Mouse (Mus musculus) adrenal gland, adult 18-20 months (tissue): ENCODE measurements at regions not wholly inside any gene's neighbourhood (a gene's known extent, or its start where the extent isn't known, plus 50 kb on each side); places are given as distances from the start of the nearest gene placed in this dataset.

Experiments
- DNase-seq, 2 experiments: peaks; one replicate each; pipeline ENCODE4 v3.0.0; 2021 to 2022; ENCODE audit warnings: low spot score in 2 of 2

DNA sequence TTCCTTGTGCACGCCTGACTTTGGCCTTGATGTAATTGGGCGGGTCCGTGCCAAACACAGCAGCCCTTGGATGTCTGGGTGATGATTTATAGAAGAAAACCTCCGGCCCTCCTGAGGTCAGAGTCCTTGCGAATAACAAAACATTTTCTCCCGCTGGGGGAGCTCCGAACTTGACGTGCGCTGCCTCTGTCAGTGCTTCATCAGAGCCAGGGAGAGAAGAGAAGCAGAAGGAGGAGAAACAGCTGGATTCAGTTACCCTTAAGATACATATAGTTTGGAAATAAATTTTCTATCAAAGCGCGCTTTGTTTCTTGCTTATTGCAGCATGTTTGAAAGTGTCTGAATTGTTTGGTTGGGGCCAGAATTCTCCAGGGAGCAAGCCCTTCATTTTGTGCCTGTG lies 225.2 kb upstream of the Myocd start:
- DNase-seq = peak; percentile 23 to 26

DNA sequence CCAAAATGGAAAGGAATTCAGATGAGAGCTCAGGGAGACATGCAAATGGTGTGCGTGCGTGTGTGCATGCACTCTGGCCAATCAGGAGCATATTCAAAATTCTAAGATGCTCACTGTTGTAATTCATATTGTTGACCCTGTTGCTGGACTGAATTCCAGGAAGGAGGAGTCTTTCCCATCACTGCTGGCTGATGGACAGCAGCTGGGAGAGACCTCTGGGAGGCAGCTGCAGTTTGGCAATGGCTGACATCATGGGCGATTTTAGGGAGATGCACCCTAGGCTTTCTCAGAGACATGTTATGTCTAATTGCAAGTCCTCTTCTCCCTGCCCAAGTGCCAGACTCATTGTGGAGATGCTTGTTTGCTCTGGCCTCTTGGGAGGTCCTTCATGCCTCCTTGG lies 220.6 kb upstream of the Myocd start:
- no peak for DNase-seq

GRCm38 (mm10) chr11:65475821-65476540 lies 206.2 kb upstream of the Myocd start:
- DNase-seq = no peak

DNA sequence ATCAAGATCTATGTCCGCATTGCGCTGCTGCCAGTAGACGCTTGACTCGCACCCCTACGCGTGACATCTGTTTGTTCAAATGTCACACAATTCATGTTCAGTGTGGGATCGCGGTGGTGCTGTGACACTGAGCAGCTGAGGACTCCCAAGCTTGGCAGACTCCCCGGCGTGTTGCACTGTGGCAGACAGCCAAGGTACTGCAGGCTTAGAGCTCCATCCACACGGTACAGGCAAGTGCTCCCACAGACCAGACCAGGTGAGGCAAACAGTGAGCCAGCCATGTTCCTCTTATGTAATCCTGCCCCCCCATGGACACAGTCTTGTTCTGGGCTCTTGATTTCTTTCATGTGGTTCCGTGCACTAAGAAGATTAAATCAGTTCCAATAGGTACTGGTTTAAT lies 205.5 kb upstream of the Myocd start:
- peak; percentile 25 to 31 for DNase-seq

- no peak for DNase-seq
Observed at GRCm38 (mm10) chr11:65469762-65470741, 200.3 kb upstream of the Myocd start.

- DNase-seq = no peak
Observed at GRCm38 (mm10) chr11:65461044-65461443, 191.3 kb upstream of the Myocd start.

DNA sequence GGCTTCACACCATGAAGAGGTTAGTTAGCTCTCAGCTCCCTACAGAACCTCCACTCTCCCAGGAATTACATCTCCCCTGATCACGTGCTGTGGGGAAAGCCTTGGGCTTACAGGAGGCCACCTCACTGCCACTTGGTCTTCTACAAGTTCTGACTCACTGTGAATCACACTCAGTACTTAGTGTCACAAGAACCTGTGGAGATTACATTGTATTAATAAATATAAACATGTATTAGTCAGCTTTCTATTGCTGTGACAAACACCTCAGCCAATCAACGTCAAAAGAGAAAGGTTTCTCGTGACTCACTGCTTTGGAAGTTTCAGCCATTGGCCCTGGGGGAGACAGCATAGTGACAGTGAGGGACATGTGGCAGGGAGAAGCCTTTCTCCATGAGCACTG lies 178.6 kb upstream of the Myocd start:
- no peak for DNase-seq

GRCm38 (mm10) chr11:65443466-65444024 lies 173.8 kb upstream of the Myocd start:
- DNase-seq = no peak

GRCm38 (mm10) chr11:65435699-65436161 lies 165.9 kb upstream of the Myocd start:
- no peak for DNase-seq

GRCm38 (mm10) chr11:65421889-65422288 lies 152.1 kb upstream of the Myocd start:
- no peak for DNase-seq

DNA sequence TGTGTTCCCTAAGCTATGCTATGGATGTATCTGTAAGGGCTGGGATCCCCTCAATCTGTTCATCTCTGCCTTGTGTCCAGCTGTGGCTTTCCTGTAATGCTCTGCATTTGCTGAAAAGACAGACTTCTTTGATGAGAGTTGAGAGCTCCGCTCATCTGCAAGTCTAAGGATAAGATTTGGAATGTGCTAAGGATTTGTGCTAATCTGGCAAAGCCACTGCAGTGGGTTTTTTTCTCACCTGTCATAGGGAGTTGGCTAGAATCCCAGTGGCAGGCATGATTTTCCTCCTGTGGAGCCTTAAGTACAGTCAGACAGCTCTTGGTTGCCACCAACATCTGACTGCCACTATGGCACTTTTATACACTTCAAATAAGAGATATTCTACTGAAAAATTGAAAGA lies 138.8 kb upstream of the Myocd start:
- DNase-seq = no peak

- DNase-seq = no peak
Observed at GRCm38 (mm10) chr11:65402460-65403154, 132.8 kb upstream of the Myocd start.

DNA sequence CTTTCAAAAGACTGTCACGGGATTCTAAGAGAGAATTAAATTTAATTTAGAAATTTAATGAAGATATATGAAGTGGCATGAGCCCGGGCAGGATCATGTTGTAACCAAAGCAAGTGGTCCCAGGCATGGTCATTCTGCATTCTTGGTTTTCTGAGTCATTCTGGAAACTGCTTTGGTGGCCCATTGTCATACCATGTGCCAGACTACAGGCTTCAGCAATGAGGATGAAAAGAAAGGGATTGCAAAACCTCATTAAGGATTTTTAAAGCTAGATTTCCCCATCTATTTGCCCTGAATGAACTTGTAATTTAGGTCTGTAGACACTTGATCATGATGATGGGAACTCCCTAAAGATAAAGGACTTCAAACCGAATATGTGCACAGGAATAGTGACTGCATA lies 119.4 kb upstream of the Myocd start:
- DNase-seq = no peak

DNA sequence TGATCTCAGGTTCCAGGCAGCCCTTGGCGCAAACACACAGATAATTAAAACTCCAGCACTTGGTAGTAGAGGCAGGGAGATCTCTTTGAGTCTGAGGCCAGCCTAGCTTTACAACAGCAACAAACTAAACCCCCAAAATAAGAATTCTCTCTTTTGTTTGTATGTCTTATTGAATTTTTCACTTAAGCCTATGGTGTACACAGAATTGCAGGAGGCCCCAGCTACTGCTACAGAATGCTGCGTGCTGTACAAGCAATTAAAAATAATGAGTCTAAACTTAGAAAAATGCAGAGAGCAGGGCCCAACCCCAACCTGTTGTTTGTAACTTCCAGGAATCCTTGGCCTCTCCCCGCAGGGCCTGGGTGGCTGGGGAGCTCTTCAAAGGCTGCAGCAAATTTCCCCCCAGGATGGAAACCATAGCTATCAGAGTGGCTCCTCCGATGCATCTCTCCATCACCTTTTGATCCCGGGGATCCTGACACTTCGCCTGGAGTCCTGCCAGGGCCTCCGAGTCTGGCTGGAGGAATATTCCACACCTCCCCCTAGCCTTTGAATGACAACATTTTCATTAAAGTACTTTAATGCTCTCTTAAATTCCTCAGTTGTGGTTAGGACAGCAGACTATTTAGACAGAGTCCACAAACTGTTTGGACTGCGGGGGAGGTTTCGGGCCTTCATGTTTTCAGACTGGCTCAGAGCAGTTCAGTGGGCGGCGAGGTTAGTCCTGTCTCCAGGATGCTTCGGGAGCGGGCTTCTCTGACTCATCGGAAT lies 116.7 kb upstream of the Myocd start:
- DNase-seq = no peak

DNA sequence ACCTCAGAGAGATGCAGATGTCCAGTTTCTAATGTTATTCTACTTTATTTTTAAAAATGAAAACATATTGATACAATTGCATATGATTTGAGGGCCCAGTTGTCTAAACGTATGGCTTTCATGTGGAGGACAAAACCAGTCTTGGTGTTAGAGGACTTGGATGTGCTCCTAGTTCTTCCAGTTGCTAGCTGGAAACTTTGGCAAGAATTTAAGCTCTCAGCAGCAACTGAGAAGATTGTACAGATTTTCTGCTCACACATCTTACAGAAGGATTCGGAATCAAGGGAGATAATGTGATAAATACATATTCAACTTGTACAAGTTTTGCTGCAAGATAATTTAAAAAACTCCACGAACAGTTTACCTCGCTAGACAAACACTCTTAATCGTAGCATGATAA lies 105.6 kb upstream of the Myocd start:
- no peak for DNase-seq

GRCm38 (mm10) chr11:65373136-65373535 lies 103.3 kb upstream of the Myocd start:
- no peak for DNase-seq

DNA sequence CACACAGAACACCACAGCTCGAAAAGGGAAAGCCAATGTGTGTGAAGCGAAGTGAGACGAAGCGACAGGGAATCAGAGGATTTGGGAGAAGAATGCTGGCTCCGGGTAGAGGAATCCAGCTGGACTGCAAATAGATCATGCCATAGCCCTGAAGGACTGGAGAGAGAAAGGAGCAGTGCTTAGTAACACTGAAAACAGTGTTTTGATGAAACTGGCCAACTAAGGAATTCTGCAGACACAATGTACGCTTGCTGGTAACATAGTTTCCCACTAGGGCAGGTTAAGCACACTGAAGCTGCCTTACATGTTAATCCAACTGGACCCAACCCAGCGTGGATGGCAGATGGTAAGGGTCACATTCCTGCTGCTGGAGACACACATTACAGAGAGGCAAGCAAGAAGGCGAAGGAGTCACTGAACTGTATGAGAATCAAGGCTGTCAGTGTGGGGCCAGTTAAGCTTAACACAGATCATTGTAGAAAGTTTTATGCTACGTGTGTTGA lies 102.6 kb upstream of the Myocd start:
- DNase-seq = no peak

- DNase-seq = no peak
Observed at GRCm38 (mm10) chr11:65367825-65368224, 98.0 kb upstream of the Myocd start.

DNA sequence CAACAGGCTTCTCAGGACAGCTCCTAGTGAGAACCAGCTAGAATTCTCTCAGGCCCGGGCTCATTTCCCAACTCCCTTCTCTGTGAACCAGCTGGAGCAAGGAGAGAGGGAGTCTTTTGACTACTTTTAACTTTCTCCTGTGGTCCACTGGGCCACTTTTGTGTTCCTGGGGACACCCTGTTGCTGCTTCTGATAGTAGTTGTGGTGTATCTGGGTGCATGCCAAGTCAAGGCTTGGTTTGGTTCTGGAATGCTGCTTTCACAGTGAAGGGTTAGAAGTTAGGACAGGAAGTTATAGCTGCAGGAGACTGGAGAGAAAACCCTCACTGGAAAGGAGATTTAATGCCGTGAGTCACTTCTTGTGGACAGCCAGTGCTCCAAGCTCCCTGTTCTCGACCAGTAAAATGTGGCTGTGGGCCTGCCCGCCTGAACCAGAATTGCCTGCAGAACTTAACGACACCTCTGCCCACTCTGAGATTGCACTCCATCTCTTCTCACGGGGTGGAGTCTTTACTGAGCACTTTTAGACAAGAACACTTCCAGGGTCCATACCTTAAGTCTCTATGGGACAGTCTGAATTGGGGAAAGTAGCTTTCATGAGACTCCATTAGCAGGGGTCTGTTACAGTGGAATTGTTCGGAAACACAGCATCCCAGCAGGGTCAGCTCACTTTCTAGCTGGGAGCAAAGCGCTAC lies 97.0 kb upstream of the Myocd start:
- no peak for DNase-seq
